Mouse (Mus musculus) embryo, embryonic 10 days (tissue): ENCODE measurements around the gene Polrmt.
A peak's percentile ranks its signal among the peaks of the same experiment; 100 is the strongest.

Experiments
- DNase-seq: peaks from one replicate; pipeline ENCODE4 v3.0.0-alpha.2; 2015; ENCODE audit warnings: low spot score

Polrmt gene

GRCm38 (mm10) chr10:79743161-79743560, 3.2 kb downstream of the Polrmt start:
- DNase-seq: no peak

GRCm38 (mm10) chr10:79740863-79741262, 5.5 kb downstream of the Polrmt start:
- peak; percentile 45 for DNase-seq

- DNase-seq: no peak
Observed at GRCm38 (mm10) chr10:79739234-79739633, 7.1 kb downstream of the Polrmt start.

GRCm38 (mm10) chr10:79738259-79738658, 8.1 kb downstream of the Polrmt start:
- no peak for DNase-seq

GRCm38 (mm10) chr10:79736706-79737105, 9.7 kb downstream of the Polrmt start:
- no peak for DNase-seq

- no peak for DNase-seq
Observed at GRCm38 (mm10) chr10:79735361-79735760, 11.0 kb downstream of the Polrmt start.

- no peak for DNase-seq
Observed at GRCm38 (mm10) chr10:79733847-79734246, 12.5 kb downstream of the Polrmt start.

- no peak for DNase-seq
Observed at GRCm38 (mm10) chr10:79732500-79732899, 13.9 kb downstream of the Polrmt start.

GRCm38 (mm10) chr10:79729357-79729965, 16.9 kb downstream of the Polrmt start:
- no peak for DNase-seq

- DNase-seq: no peak
Observed at GRCm38 (mm10) chr10:79728323-79729249, 17.8 kb downstream of the Polrmt start.

GRCm38 (mm10) chr10:79726090-79726489, 20.3 kb downstream of the Polrmt start:
- DNase-seq: peak; percentile 42

GRCm38 (mm10) chr10:79723692-79724091, 22.7 kb downstream of the Polrmt start:
- no peak for DNase-seq

- DNase-seq: no peak
Observed at GRCm38 (mm10) chr10:79723047-79723446, 23.3 kb downstream of the Polrmt start.

- DNase-seq: no peak
Observed at GRCm38 (mm10) chr10:79721089-79721488, 25.3 kb downstream of the Polrmt start.

- peak; percentile 90 for DNase-seq
Observed at GRCm38 (mm10) chr10:79717640-79718357, 28.6 kb downstream of the Polrmt start.

- DNase-seq: no peak
Observed at GRCm38 (mm10) chr10:79716988-79717355, 29.4 kb downstream of the Polrmt start.

GRCm38 (mm10) chr10:79716254-79716987, 30.0 kb downstream of the Polrmt start, which contains the start of gene Hcn2:
Gene Hcn2, plus strand, starts transcription at chr10:79716634.
- no peak for DNase-seq

GRCm38 (mm10) chr10:79714996-79715395, 31.4 kb downstream of the Polrmt start:
- no peak for DNase-seq

GRCm38 (mm10) chr10:79713163-79713562, 33.2 kb downstream of the Polrmt start:
- no peak for DNase-seq

- DNase-seq: peak; percentile 88
Observed at GRCm38 (mm10) chr10:79712499-79713126, 33.8 kb downstream of the Polrmt start.

- DNase-seq: no peak
Observed at GRCm38 (mm10) chr10:79712029-79712428, 34.4 kb downstream of the Polrmt start.
